Mouse (Mus musculus) telencephalon, adult 2 months (tissue): Measurements from ENCODE around the gene Grin2c.

Source experiments
- DNase-seq: peaks from one replicate; pipeline ENCODE4 v3.0.0-alpha.2; 2011; ENCODE audit warnings: low read depth, low spot score

Gene Grin2c

DNA sequence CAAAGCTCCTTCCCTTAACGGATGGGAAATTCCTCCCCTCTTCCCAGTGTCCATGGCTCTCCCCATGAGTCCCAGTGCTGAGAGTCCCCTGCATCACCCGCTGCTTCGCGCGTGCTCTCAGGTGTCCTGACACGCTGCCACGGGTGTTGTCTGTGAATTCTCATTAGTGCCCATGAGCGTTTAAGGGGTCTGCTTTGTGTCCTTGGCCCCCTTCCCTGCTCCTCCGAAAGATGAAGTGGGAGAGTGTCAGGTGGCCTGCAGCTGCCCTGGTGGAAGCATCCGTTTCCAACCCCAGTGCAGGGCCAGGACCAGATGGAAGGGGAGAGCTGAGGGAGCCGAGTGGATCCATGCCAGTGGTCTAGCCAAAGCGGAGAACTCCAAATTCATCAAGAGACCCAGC, 58.9 kb downstream of the Grin2c start:
- DNase-seq: no peak

DNA sequence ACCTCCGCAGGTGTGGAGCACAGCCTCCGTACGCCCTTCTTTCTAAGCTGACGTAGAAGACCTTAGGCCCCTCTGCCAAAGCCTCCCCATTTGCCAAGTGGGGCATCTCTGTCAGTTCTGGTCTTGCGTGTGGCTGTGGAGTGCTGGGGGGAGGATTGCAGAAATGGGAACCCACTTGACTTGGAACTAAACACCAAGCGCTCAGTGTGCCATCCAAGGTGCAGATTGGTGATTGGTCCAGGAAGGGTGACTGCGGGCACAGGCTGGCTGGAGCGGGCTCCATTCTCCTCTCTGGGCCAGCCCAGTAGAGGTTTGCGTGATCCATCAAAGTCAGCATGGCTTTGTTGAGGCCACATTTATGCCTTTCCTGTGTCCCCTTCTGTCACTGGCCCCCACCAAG, 64.3 kb downstream of the Grin2c start:
- DNase-seq: no peak

DNA sequence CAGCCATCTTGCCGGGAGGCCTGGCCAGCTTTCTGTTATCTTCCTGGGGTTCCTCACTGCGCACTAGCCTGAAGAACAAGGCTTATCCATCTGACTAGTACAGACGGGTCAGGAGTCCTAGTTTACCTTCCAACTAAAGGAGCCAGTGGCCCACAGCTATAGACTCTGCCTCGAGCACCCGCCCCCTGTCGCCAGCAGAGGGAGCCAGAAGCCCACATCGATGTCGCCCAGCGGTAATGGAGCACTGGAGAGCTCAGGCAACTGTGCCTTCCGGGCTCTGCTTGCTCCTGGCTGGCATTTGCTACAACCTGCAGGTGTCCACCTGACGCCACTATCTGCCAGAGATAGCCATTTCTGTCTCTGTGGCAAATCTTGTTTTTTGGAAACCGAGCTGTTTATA, 64.7 kb downstream of the Grin2c start:
- DNase-seq: no peak

DNA sequence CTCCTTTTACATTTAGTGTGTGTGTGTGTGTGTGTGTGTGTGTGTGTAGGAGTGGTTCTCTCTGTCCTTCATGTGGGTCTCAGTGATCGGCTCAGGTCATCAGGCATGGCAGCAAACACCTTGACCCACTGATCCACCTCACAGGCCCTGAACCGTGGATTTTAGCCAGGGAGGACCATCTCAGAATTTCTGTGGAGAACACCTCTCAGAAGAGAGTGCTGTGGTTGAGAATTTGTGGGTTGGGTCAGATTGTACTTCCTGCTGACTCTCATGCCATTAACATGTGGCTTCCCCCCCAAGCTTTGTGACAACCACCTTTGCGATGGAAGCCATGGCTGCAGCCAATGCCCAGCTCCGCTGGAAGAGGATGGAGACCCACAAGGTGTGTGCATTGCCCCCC, 66.5 kb downstream of the Grin2c start:
- DNase-seq: no peak
